Mouse (Mus musculus) lung, postnatal 0 days (tissue): ENCODE data around the gene Rtn1.

Experiments used
- CTCF ChIP-seq: IDR thresholded peaks from 2 replicates; pipeline ENCODE4 v1.5.1; 2016; ENCODE audit warnings: antibody characterized with exemption, mild to moderate bottlenecking
- EP300 ChIP-seq: IDR thresholded peaks from 2 replicates; pipeline ENCODE4 v1.6.1; 2016; ENCODE audit warnings: antibody characterized with exemption, mild to moderate bottlenecking, control low read depth

- TF ChIP-seq CTCF (no peak), EP300 (no peak)
These were observed 143.3 kb downstream of the Rtn1 start for GRCm38 (mm10) chr12:72265261-72266228.
